Mouse (Mus musculus) liver, adult 2 months (tissue): ENCODE data around the gene Kcne2. TPM values are rescaled to one million over a fixed set of nuclear protein-coding genes. Genes with fewer than 3 reads are reported as not detected.

ENCODE experiments used
- DNase-seq: peaks from one replicate; pipeline ENCODE4 v3.0.0-alpha.2; 2011; ENCODE audit warnings: low read depth, low spot score; ENCODE audit errors: extremely low read depth
- H3K27ac ChIP-seq: fragments of 200-500 bp; replicated peaks from 2 replicates; pipeline ENCODE4 v1.5.1; 2012; ENCODE audit warnings: low read depth, mild to moderate bottlenecking, control low read depth, inconsistent platforms, low read length; ENCODE audit not compliant: insufficient read depth
- H3K27me3 ChIP-seq: fragments of 200-500 bp; 2 replicates; pipeline ENCODE4 v1.6.1; 2012; ENCODE audit warnings: mild to moderate bottlenecking, moderate library complexity, low read length, inconsistent platforms; ENCODE audit not compliant: control insufficient read depth, insufficient read depth
- H3K36me3 ChIP-seq: fragments of 200-500 bp; 2 replicates; pipeline ENCODE4 v1.6.1; 2012; ENCODE audit warnings: low read length, inconsistent platforms; ENCODE audit not compliant: control insufficient read depth, insufficient read depth
- H3K4me1 ChIP-seq: fragments of 200-500 bp; 2 replicates; pipeline ENCODE4 v1.6.1; 2011; ENCODE audit warnings: low read length; ENCODE audit not compliant: control insufficient read depth, insufficient read depth
- H3K4me3 ChIP-seq: fragments of 200-500 bp; 2 replicates; pipeline ENCODE4 v1.5.1; 2011; ENCODE audit warnings: low read depth, mild to moderate bottlenecking, control low read depth, low read length, moderate library complexity; ENCODE audit not compliant: insufficient read depth
- H3K79me2 ChIP-seq: fragments of 200-500 bp; 2 replicates; pipeline ENCODE4 v1.6.1; 2012; ENCODE audit warnings: inconsistent platforms, mild to moderate bottlenecking, low read length, moderate library complexity; ENCODE audit not compliant: control insufficient read depth, insufficient read depth
- H3K9ac ChIP-seq: fragments of 200-500 bp; 2 replicates; pipeline ENCODE4 v1.6.1; 2012; ENCODE audit warnings: low read depth, mild to moderate bottlenecking, control low read depth, inconsistent platforms, low read length
- CTCF ChIP-seq: fragments of 200-500 bp; IDR thresholded peaks from 2 replicates; pipeline ENCODE4 v1.5.1; 2011; ENCODE audit warnings: low read depth, low read length, control low read depth
- POLR2A ChIP-seq: fragments of 200-500 bp; IDR thresholded peaks from 2 replicates; pipeline ENCODE4 v1.6.1; 2011; ENCODE audit warnings: low read length, control low read depth; ENCODE audit not compliant: insufficient read depth; ENCODE audit errors: extremely low read depth
- WGBS: fragments of 180-500 bp; shearing (Covaris S2); methylation state at CpG from one replicate; pipeline ENCODE4 v1.1.7; 2018; 5-methylcytosine and 5-hydroxymethylcytosine counted together
- polyA plus RNA-seq: library from polyadenylated mRNA; depleted of rRNA; stranded (reverse); fragments of >200 nt; gene quantifications from 2 replicates; pipeline ENCODE4 v1.2.3, GENCODE M21; 2012
- total RNA-seq: library from RNA; depleted of rRNA; stranded (reverse); fragments of >200 nt; gene quantifications from 2 replicates; pipeline ENCODE4 v1.2.3, GENCODE M21; 2014

The Kcne2 gene
- total and polyA plus RNA-seq, 2 experiments: not detected

DNA sequence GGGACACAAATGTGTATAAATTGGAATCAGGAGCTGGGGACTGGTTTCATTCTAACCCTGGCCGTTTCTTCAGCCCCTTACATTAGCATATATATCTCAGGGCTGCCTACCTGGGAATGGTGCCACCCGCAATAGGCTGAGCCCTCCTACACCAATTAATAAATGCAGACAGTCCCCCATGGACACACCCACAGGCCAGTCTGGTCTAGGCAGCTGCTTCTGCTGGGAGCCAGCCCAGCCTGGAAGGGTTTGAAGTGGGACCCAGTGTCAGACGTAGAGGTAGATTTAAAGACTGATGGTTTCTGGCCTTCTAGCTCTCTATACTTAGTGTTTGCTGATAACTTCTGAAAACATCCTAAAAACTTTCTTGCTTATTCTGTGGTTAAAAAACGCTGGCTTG, 16.9 kb downstream of the Kcne2 start:
- H3K36me3 ChIP-seq: peaks cover 17% of the 10 kb centered on the region
- WGBS: 82% methylated on average over 4 of the region's 4 CpGs

DNA sequence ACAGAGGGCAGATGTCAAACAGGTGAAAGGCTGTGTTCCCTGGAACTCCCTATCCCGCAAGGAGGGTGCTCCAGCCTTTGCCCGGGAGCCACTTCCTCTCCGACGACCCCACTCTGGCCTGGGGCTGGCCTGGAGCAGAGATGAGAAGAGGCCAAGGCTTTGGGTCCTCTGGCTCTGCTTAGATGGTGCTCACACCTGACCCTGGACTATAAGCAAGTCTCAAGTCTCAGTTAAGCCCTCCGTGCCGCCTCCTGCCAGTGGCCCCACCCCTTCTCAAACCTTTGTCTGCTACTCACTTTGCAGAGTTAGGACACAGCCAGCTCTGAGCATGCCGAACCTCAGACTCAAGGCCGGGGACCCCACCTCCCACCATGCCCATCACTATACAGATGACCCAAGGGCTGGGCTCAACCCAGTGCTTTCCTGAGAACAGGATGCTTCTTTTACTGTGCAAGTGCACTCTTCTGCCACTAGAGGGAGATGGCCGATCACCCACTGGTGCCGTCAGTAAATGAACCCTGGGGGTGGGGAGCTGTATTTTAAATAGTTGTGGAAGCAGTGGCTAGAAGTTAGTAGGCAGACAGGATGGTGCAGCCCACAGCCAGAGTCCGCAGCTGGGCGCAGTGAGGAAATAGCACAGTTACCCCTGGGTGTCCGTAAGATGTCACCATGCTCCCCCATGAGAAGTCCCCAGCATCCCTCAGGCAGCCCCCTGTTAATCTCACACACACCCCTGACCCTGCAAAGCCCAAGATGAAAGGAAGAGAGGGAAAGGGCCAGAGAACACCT, 22.0 kb downstream of the Kcne2 start:
- Histone ChIP-seq H3K4me3 (no peak overlapping the region), H3K27ac (no peak overlapping the region), H3K4me1 (no peaks in the 10 kb centered on the region), H3K27me3 (no peaks in the 10 kb centered on the region), H3K79me2 (no peaks in the 10 kb centered on the region), H3K9ac (no peak overlapping the region), H3K36me3 (peaks cover 9% of the 10 kb centered on the region)
- TF ChIP-seq CTCF: peak; percentile 77
- no peak for TF ChIP-seq POLR2A
- DNase-seq: peak; percentile 6
- WGBS: 55% methylated on average over 13 of the region's 13 CpGs

More for the DNA sequence above, 16.9 kb downstream of the Kcne2 start:
- Histone ChIP-seq H3K4me3 (no peak overlapping the region), H3K9ac (no peak overlapping the region), H3K27me3 (no peaks in the 10 kb centered on the region), H3K4me1 (no peaks in the 10 kb centered on the region), H3K27ac (no peak overlapping the region), H3K79me2 (no peaks in the 10 kb centered on the region)
- DNase-seq: no peak
- TF ChIP-seq POLR2A: no peak
- no peak for TF ChIP-seq CTCF

DNA sequence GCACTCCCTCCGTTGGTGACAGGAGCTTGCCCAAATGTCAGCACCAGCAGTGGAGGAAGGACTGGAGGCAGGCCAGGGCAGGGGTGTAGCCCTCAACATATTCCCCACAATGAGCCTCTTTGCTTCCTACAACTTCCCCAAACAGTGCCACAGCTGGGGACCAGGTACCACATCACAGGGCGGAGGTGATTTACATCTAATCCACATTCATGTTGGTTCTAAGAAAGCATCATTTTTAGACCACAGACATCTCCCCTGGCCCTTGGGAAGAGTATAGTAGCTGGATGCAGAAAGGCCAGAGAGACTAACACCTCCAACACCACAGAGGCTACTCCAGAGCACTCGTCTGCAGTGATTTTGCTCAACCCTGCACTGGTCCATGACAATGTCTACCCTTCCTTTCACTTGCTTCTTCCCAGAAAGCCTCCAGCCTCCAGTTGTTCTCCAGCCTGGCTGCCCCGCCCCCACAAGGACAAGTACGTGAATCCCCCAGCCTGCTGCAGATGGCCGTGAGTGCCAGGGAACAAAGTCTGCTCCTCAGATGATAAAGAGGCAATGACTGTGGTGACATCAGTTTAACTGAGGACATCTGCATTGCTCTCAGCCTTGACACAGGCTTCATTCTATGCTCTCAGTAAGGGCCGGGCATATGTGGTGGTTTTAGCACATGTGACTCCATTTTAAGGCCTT, 24.0 kb downstream of the Kcne2 start:
- H3K9ac ChIP-seq: no peak overlapping the region
- no peak overlapping the region for H3K27ac ChIP-seq
- DNase-seq: no peak
- 90% methylated on average over 7 of the region's 7 CpGs for WGBS
- H3K79me2 ChIP-seq: no peaks in the 10 kb centered on the region
- TF ChIP-seq POLR2A (no peak), CTCF (no peak)
- H3K4me1 ChIP-seq: no peaks in the 10 kb centered on the region
- no peak overlapping the region for H3K4me3 ChIP-seq
- H3K27me3 ChIP-seq: no peaks in the 10 kb centered on the region
- H3K36me3 ChIP-seq: peaks cover 4% of the 10 kb centered on the region

DNA sequence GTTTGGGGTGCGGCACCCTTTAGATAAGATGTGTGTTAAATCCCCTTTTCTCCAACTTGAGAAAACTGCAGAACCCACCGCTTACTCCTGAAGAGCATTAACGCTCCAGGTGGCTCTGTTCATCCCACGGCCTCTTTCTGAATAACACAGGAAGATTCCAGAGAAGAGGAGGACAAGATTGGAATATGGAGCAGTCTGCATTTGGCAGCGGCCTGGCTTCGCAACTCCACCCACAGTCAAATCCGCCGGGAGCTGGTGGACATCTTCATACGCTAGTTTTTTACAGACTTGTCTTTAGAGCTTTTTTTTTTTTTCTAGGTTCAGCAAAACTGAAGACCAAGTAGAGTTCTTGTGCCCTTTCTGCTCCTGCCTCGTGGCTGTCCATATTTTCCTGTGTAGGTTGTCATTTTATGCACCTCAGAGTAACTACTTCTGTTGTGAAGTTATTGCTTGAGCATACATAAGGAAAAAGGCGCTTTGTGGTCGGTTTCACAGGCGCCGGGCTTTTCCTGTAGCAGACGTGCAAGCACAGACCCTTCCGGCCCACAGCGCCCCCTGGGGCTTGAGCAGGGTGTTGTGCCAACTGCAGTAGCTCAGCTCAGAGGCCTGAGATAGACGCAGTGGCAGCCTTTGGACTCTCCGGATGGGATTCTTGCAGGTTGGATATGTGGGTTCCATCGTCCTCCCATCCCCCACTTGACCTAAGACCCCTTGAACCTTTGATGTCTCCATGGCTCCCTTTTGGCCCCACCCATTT, 27.3 kb downstream of the Kcne2 start:
- TF ChIP-seq POLR2A (no peak), CTCF (peak; percentile 63)
- no peaks in the 10 kb centered on the region for H3K27me3 ChIP-seq
- H3K4me3 ChIP-seq: no peak overlapping the region
- no peaks in the 10 kb centered on the region for H3K36me3 ChIP-seq
- 63% methylated on average over 20 of the region's 20 CpGs for WGBS
- no peak for DNase-seq
- no peak overlapping the region for H3K9ac ChIP-seq
- no peaks in the 10 kb centered on the region for H3K4me1 ChIP-seq
- no peaks in the 10 kb centered on the region for H3K79me2 ChIP-seq
- H3K27ac ChIP-seq: no peak overlapping the region

DNA sequence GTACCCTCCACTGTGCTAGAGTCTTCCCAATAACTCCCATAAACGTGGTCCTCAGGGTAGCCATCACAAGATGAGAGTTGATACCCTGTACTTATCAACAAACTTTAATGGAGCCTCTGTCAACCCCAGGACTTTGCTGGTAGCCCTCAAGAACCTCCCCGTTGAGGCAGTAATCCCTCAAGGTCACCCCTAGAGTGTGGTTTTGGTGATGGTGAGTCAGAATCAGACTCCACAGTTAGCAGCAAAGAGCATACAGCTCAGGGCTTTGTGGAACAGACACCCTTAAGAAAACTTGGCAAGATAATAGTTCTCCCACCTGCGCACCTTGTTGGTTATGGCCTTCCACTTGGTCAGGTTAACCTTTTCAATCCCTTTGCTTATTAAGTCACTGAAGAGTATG, 28.2 kb downstream of the Kcne2 start:
- Histone ChIP-seq H3K27me3 (no peaks in the 10 kb centered on the region), H3K79me2 (no peaks in the 10 kb centered on the region), H3K36me3 (no peaks in the 10 kb centered on the region), H3K4me1 (no peaks in the 10 kb centered on the region), H3K4me3 (no peak overlapping the region), H3K27ac (no peak overlapping the region), H3K9ac (no peak overlapping the region)
- WGBS: 79% methylated on average over 3 of the region's 3 CpGs
- no peak for DNase-seq
- TF ChIP-seq CTCF (no peak), POLR2A (no peak)

DNA sequence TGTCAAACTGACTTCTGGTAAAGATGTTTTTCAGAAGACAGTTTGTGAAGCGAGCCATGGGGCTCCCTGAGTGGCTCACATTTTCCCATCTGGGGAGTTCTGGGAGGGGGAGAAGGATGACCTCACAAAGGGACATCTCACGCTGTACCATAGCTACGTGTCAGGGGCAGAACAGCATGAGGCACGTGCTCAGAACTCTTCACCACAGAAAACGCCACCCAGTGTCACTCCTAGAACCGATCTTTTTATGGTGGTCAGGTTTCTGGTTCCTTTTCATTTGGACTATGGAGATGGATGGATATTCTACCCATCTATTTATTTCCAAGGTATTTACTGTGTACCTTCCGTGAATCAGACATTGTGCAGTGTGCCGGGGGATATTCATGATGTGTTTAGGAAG, 29.2 kb downstream of the Kcne2 start, which contains the start of gene Fam243:
TSS of gene Fam243 (minus strand) at position 101 of the 400 bp plus-strand sequence.
- WGBS: 92% methylated on average over 8 of the region's 8 CpGs
- no peak for TF ChIP-seq POLR2A
- no peak for TF ChIP-seq CTCF
- no peaks in the 10 kb centered on the region for H3K79me2 ChIP-seq

More for the DNA sequence above, 29.2 kb downstream of the Kcne2 start, which contains the start of gene Fam243:
- H3K9ac ChIP-seq: no peak within 1 kb of the TSS
- H3K27me3 ChIP-seq: no peaks in the 10 kb centered on the region
- no peak within 1 kb of the TSS for H3K27ac ChIP-seq
- DNase-seq: no peak
- no peaks in the 10 kb centered on the region for H3K4me1 ChIP-seq
- no peak within 1 kb of the TSS for H3K4me3 ChIP-seq
- H3K36me3 ChIP-seq: no peaks in the 10 kb centered on the region
